Mouse (Mus musculus) spleen, adult 2 months (tissue): ENCODE results near the gene Srd5a1. TPM values are rescaled to one million over a fixed set of nuclear protein-coding genes. Genes with fewer than 3 reads are reported as not detected.
"Not testable (repeated sequence)": the region's sequence is repeated elsewhere in the genome, so short reads cannot be mapped to it uniquely, and the experiment has no call there.

ENCODE experiments used
- DNase-seq, 2 experiments: peaks; one replicate each; pipeline versions ENCODE4 v3.0.0 to v3.0.0-alpha.2; 2012 to 2021; ENCODE audit warnings: low spot score in 2 of 2, low read depth in 1 of 2
- H3K27ac ChIP-seq: fragments of 200-500 bp; 2 replicates; pipeline ENCODE4 v1.5.1; 2012; ENCODE audit warnings: low read length, inconsistent platforms; ENCODE audit not compliant: insufficient read depth
- H3K27me3 ChIP-seq: fragments of 200-500 bp; 2 replicates; pipeline ENCODE4 v1.6.1; 2012; ENCODE audit warnings: mild to moderate bottlenecking, moderate library complexity, low read length, inconsistent platforms; ENCODE audit not compliant: control insufficient read depth, insufficient read depth
- H3K36me3 ChIP-seq: fragments of 200-500 bp; 2 replicates; pipeline ENCODE4 v1.6.1; 2012; ENCODE audit warnings: mild to moderate bottlenecking, low read length, inconsistent platforms; ENCODE audit not compliant: control insufficient read depth, insufficient read depth
- H3K4me1 ChIP-seq: fragments of 200-500 bp; 2 replicates; pipeline ENCODE4 v1.6.1; 2011; ENCODE audit warnings: inconsistent platforms; ENCODE audit not compliant: control insufficient read depth, insufficient read depth, insufficient read length
- H3K4me3 ChIP-seq: fragments of 200-500 bp; 2 replicates; pipeline ENCODE4 v1.5.1; 2011; ENCODE audit warnings: mild to moderate bottlenecking, inconsistent platforms; ENCODE audit not compliant: insufficient read depth, insufficient read length; ENCODE audit errors: extremely low read depth
- CTCF ChIP-seq: fragments of 200-500 bp; IDR thresholded peaks from 2 replicates; pipeline ENCODE4 v1.5.1; 2011; ENCODE audit warnings: mild to moderate bottlenecking, inconsistent platforms; ENCODE audit not compliant: insufficient read depth, insufficient read length, insufficient replicate concordance; ENCODE audit errors: extremely low read depth
- POLR2A ChIP-seq: fragments of 200-500 bp; IDR thresholded peaks from 2 replicates; pipeline ENCODE4 v1.6.1; 2011; ENCODE audit warnings: low read depth, low read length, inconsistent platforms
- WGBS: fragments of 180-500 bp; shearing (Covaris S2); methylation state at CpG from one replicate; pipeline ENCODE4 v1.1.7; 2018; 5-methylcytosine and 5-hydroxymethylcytosine counted together
- polyA plus RNA-seq: library from polyadenylated mRNA; depleted of rRNA; stranded (reverse); fragments of >200 nt; gene quantifications from 2 replicates; pipeline ENCODE4 v1.2.3, GENCODE M21; 2012

The Srd5a1 gene
- polyA plus RNA-seq, 1 experiment, result 0.82 TPM

- Histone ChIP-seq H3K4me3 (no peak overlapping the region), H3K36me3 (peaks cover 45% of the 10 kb centered on the region), H3K4me1 (no peaks in the 10 kb centered on the region), H3K27me3 (no peaks in the 10 kb centered on the region), H3K27ac (no peak overlapping the region)
- TF ChIP-seq CTCF, result no peak
- no peak for TF ChIP-seq POLR2A
- 86% methylated on average over 6 of the region's 6 CpGs for WGBS
- no peak for DNase-seq
Observed at GRCm38 (mm10) chr13:69636816-69637215, 25.6 kb upstream of the Srd5a1 start.

- TF ChIP-seq CTCF, result no peak
- TF ChIP-seq POLR2A, result no peak
- Histone ChIP-seq H3K4me3 (no peak overlapping the region), H3K27me3 (no peaks in the 10 kb centered on the region), H3K36me3 (peaks cover 49% of the 10 kb centered on the region), H3K4me1 (no peaks in the 10 kb centered on the region), H3K27ac (no peak overlapping the region)
- 97% methylated on average over 3 of the region's 3 CpGs for WGBS
- no peak for DNase-seq
Observed at GRCm38 (mm10) chr13:69636375-69636774, 25.1 kb upstream of the Srd5a1 start.

GRCm38 (mm10) chr13:69635836-69636235 is 24.6 kb upstream of the Srd5a1 start:
- H3K27me3 ChIP-seq, DNase-seq: not testable (repeated sequence)
- WGBS, result 94% methylated on average over 7 of the region's 7 CpGs

GRCm38 (mm10) chr13:69633988-69634387 is 22.7 kb upstream of the Srd5a1 start:
- no peak overlapping the region for H3K4me3 ChIP-seq
- peaks cover 62% of the 10 kb centered on the region for H3K36me3 ChIP-seq
- H3K27ac ChIP-seq, result no peak overlapping the region
- H3K27me3 ChIP-seq, result no peaks in the 10 kb centered on the region
- DNase-seq, result no peak
- WGBS, result 87% methylated on average over 2 of the region's 2 CpGs
- no peaks in the 10 kb centered on the region for H3K4me1 ChIP-seq
- TF ChIP-seq POLR2A, result no peak
- TF ChIP-seq CTCF, result no peak

More at GRCm38 (mm10) chr13:69635836-69636235, 24.6 kb upstream of the Srd5a1 start:
- H3K36me3 ChIP-seq, result peaks cover 52% of the 10 kb centered on the region
- not testable (repeated sequence) for H3K4me1 ChIP-seq, H3K27ac ChIP-seq, H3K4me3 ChIP-seq

- H3K27me3 ChIP-seq, result no peaks in the 10 kb centered on the region
- no peak for DNase-seq
- H3K36me3 ChIP-seq, result peaks cover 65% of the 10 kb centered on the region
- no peaks in the 10 kb centered on the region for H3K4me1 ChIP-seq
- no peak for TF ChIP-seq CTCF
- no peak for TF ChIP-seq POLR2A
- no peak overlapping the region for H3K4me3 ChIP-seq
- WGBS, result 89% methylated on average over 9 of the region's 9 CpGs
- no peak overlapping the region for H3K27ac ChIP-seq
Observed at GRCm38 (mm10) chr13:69633551-69633950, 22.3 kb upstream of the Srd5a1 start.

- Histone ChIP-seq H3K27ac (no peak overlapping the region), H3K4me1 (no peaks in the 10 kb centered on the region), H3K36me3 (peaks cover 75% of the 10 kb centered on the region), H3K4me3 (no peak overlapping the region), H3K27me3 (no peaks in the 10 kb centered on the region)
- TF ChIP-seq CTCF (no peak), POLR2A (no peak)
- 94% methylated on average over 4 of the region's 4 CpGs for WGBS
- no peak for DNase-seq
Observed at GRCm38 (mm10) chr13:69631659-69632058, 20.4 kb upstream of the Srd5a1 start.

- no peaks in the 10 kb centered on the region for H3K27me3 ChIP-seq
- 97% methylated on average over 3 of the region's 3 CpGs for WGBS
- no peak for DNase-seq
- H3K4me3 ChIP-seq, result no peak overlapping the region
- no peaks in the 10 kb centered on the region for H3K4me1 ChIP-seq
- H3K27ac ChIP-seq, result no peak overlapping the region
- TF ChIP-seq POLR2A (no peak), CTCF (no peak)
- H3K36me3 ChIP-seq, result peaks cover 73% of the 10 kb centered on the region
Observed at GRCm38 (mm10) chr13:69631111-69631510, 19.9 kb upstream of the Srd5a1 start.

- TF ChIP-seq CTCF, result no peak
- no peak for TF ChIP-seq POLR2A
- Histone ChIP-seq H3K36me3 (peaks cover 72% of the 10 kb centered on the region), H3K27me3 (no peaks in the 10 kb centered on the region), H3K27ac (no peak overlapping the region), H3K4me1 (no peaks in the 10 kb centered on the region), H3K4me3 (no peak overlapping the region)
- 85% methylated on average over 8 of the region's 8 CpGs for WGBS
- DNase-seq, result no peak
Observed at GRCm38 (mm10) chr13:69630576-69630975, 19.3 kb upstream of the Srd5a1 start.
